Mouse (Mus musculus) cortical plate, adult 2 months (tissue): ENCODE results near the gene Chkb. TPM values are rescaled to one million over a fixed set of nuclear protein-coding genes. Genes with fewer than 3 reads are reported as not detected.
A peak's percentile ranks its signal among the peaks of the same experiment; 100 is the strongest.

Source experiments
- H3K27ac ChIP-seq: fragments of 200-500 bp; 2 replicates; pipeline ENCODE4 v1.5.1; 2012; ENCODE audit warnings: low read length, control low read depth, inconsistent platforms; ENCODE audit not compliant: insufficient read depth
- H3K4me1 ChIP-seq: fragments of 200-500 bp; 2 replicates; pipeline ENCODE4 v1.6.1; 2011; ENCODE audit warnings: low read length; ENCODE audit not compliant: control insufficient read depth, insufficient read depth
- H3K4me3 ChIP-seq: fragments of 200-500 bp; 2 replicates; pipeline ENCODE4 v1.5.1; 2011; ENCODE audit warnings: mild to moderate bottlenecking, low read length, control low read depth; ENCODE audit not compliant: insufficient read depth
- CTCF ChIP-seq: fragments of 200-500 bp; IDR thresholded peaks from 2 replicates; pipeline ENCODE4 v1.5.1; 2011; ENCODE audit warnings: mild to moderate bottlenecking, control low read depth, low read length; ENCODE audit not compliant: insufficient read depth; ENCODE audit errors: extremely low read depth
- POLR2A ChIP-seq: fragments of 200-500 bp; IDR thresholded peaks from 2 replicates; pipeline ENCODE4 v1.6.1; 2011; ENCODE audit warnings: mild to moderate bottlenecking, low read length, control low read depth; ENCODE audit not compliant: insufficient read depth; ENCODE audit errors: extremely low read depth
- polyA plus RNA-seq: library from polyadenylated mRNA; depleted of rRNA; stranded (reverse); fragments of >200 nt; gene quantifications from 2 replicates; pipeline ENCODE4 v1.2.3, GENCODE M21; 2012

Chkb gene
- polyA plus RNA-seq, 1 experiment = 60.0 TPM

DNA sequence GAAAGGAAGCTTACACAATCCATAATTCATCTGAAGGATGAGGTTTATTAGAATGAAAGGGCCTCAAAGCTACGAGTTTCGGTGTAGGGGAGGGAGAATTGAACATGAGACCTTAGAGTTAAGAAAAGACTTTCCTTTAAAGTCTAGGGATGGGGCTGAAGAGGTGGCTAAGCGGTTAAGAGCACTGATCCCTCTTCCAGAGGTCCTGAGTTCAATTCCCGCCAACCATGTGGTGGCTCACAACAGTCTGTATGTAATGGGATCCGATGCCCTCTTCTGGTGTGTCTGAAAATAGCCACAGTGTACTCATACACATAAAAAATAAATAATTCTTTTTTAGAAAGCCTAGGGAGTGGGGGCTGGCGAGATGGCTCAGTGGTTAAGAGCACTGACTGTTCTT, 633 bp upstream of the Chkb start:
- peak overlapping the region; percentile 84 for H3K4me3 ChIP-seq
- H3K27ac ChIP-seq = no peak overlapping the region
- no peak for TF ChIP-seq CTCF
- TF ChIP-seq POLR2A = no peak
- no peaks in the 10 kb centered on the region; the same call in 1 of the 2 replicates for H3K4me1 ChIP-seq

DNA sequence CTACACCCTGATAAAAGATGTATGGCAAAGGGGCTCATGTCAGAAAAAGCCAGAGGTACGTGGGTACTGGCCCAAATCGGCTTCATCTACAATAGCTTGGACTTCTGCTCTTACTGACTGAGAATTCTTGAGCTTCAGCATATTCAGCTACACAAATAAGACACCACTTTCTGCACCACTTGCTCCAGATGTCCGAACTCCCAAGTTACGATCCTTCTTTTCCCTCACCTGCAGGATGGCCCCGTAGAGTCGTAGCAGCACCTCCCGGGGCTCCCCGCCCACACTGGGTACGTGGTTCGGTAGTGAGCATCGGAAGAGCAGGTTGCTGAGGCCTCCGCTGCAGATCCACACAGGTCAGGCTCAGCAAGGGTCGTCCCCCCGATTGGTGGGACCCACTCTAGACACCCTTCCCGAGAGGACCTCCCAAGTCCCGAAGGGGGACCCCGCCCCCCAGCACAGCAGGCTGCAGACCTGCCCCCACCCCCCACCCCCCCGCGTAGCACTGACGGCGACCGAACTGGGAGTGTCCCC, 822 bp downstream of the Chkb start:
- Histone ChIP-seq H3K4me1 (no peaks in the 10 kb centered on the region; the same call in 1 of the 2 replicates), H3K4me3 (peak overlapping the region; percentile 84), H3K27ac (no peak overlapping the region)
- TF ChIP-seq CTCF = no peak
- no peak for TF ChIP-seq POLR2A

DNA sequence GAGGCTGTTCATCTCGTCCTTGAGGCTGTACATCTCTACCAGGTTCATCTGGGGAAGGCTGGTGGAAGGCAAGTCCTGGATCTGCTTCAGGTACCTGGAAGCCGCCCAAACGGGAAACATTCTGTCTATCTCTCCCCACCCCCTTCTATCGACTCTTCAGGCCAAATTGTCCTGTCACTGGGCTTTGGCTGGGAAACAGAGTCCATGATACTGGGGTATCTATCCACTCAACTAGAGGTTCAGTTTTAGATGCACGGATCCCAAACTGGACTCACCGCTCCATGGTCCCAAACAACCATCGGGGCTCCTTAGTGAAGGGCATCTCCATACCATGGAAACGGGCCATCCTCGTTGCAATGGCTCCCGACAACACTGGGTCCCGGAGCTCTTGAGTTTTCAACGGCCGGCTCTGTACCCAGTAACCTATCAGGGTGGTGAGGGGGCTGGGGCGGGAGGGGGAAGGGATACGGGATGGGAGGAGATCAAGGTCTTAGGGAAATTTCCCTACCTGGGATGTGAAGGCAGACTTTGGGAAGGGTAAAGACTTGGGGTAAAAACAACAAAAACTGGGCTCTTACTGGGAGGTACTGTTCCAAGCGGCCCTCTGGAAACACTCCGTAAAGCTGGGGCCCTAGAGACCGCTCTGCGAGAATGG, 1.4 kb downstream of the Chkb start:
- H3K27ac ChIP-seq = no peak overlapping the region
- H3K4me3 ChIP-seq = peak overlapping the region; percentile 84
- H3K4me1 ChIP-seq = no peaks in the 10 kb centered on the region; the same call in 1 of the 2 replicates
- TF ChIP-seq CTCF (no peak), POLR2A (no peak)

DNA sequence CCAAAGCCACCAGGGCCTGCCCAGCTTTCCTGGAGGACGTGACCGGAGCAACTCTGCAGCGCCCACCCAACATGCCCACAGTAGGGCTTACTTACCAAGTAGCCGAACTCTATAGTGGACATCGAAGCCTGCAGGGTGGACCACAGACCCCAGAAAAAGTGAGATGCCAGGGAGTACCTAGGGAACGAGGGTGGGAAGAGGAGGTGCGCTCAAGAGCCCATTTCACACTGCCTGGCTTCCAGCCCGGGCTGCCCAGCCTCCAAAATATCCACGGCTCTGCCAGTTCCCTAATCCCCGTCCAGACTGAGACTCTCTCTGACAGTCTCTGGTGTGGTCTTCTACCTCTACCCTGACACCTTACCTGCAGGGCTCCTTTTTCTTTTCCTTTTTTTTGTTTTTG, 3.0 kb downstream of the Chkb start:
- H3K4me1 ChIP-seq = no peaks in the 10 kb centered on the region; the same call in 1 of the 2 replicates
- no peak overlapping the region for H3K27ac ChIP-seq
- no peak overlapping the region for H3K4me3 ChIP-seq
- TF ChIP-seq POLR2A (no peak), CTCF (no peak)

DNA sequence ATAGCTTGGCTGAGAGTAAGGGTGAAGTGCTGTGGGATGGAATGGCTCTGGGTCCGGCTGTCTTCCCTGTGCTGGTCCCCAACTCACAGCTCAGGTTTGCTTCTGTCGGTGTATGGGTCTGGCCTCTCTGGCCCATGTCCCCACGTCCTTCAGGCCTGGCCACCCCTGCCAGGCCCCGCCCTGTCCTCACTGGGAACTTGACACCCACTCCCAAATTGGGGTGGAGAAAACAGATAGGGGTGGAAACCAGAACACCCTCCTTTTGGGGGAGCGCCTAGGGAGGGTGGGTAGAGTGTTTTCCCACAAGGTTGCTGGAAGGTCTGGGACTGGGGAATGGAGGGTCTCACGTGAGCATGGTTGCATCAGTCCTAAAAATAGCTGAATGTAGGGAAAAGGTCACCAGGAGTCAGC, 4.0 kb downstream of the Chkb start, which contains the start of gene Cpt1b:
TSS of gene Cpt1b (minus strand) at position 153 of the 411 bp plus-strand sequence.
- H3K27ac ChIP-seq = no peak within 1 kb of the TSS
- no peak within 1 kb of the TSS for H3K4me3 ChIP-seq
- TF ChIP-seq POLR2A = no peak
- no peak for TF ChIP-seq CTCF
- H3K4me1 ChIP-seq = no peaks in the 10 kb centered on the region; the same call in 1 of the 2 replicates

DNA sequence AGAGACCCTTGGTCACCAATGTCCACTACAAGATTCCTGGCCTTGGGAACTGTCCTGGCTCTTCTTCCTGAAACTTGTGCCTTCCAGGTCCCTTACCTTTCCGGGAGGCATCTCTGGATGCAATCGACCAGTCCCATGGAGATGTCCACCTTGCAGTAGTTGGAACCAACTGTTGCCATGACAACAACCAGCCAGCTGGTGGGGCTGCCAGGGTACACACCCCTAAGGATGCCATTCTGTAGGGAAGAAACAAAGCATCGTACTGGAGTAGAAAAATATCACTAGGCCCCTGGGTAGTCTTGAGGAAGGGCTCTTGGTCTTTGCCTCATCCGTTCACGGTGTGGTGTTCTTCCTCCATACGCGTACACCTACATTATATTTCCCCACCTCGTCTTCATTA, 5.1 kb downstream of the Chkb start:
- H3K4me1 ChIP-seq = no peaks in the 10 kb centered on the region; the same call in 1 of the 2 replicates
- H3K27ac ChIP-seq = no peak overlapping the region
- H3K4me3 ChIP-seq = no peak overlapping the region
- TF ChIP-seq POLR2A (no peak), CTCF (no peak)

DNA sequence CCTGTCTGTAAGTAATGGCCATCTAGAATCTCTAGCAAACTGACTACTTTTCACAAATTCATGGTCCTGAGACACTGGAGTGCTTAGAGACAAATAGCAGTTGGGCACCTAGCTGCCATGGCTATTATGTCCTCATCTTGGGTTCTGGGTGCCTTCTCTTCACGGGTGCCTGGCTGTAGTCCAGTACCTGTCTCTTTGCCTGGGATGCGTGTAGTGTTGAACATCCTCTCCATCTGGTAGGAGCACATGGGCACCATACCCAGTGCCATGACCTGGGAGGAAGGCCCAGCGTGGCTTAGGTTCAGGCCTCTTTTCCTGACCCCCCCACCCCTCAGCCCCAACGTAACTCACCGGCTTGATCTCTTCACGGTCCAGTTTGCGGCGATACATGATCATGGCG, 7.8 kb downstream of the Chkb start:
- TF ChIP-seq POLR2A = no peak
- no peak for TF ChIP-seq CTCF
- H3K4me3 ChIP-seq = no peak overlapping the region
- H3K27ac ChIP-seq = no peak overlapping the region
- no peaks in the 10 kb centered on the region for H3K4me1 ChIP-seq

DNA sequence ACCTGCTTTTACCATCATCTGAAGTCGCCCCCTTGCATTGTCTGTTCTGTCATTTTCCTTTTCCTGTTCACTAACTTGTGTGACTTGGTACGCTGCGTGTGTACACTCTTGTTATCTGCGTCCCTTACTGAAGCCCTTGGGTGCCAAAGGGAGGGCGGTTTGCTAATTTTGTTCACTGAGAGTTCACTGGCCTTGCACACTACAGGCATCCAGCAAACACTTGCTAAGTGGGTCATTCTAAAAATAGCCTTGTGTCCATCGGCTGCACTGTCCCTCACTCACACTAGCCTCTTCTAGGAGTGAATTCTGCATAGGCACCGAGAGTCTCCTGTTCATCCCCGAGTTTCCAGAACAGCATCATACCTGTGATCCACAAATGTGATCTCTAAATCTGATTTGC, 14.4 kb downstream of the Chkb start:
- Histone ChIP-seq H3K4me3 (no peak overlapping the region), H3K4me1 (no peaks in the 10 kb centered on the region), H3K27ac (no peak overlapping the region)
- TF ChIP-seq CTCF (no peak), POLR2A (no peak)

DNA sequence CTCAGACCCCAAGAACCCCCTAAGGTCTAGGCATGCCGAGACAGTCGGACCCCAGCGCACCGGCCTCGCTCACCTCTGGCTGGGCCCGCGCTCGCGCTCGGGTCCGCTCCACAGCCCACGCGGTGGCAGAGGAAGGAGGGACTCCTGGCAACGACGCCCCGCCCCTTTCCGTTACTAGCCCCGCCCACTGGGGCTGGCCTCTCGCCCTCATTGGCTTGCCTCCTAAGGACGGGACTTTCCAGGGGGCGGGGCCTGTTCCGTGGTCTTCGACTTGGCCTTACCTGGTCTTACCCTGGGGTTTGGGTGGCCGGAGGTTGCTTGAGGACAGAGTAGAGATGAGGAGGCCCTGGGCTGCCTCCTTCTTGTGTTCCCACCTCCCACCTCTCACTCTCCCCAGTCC, 19.6 kb downstream of the Chkb start, which contains the start of gene Syce3:
TSS of gene Syce3 (minus strand) at position 386 of the 400 bp plus-strand sequence.
- TF ChIP-seq CTCF = no peak
- TF ChIP-seq POLR2A = no peak
- no peak within 1 kb of the TSS for H3K4me3 ChIP-seq
- no peaks in the 10 kb centered on the region for H3K4me1 ChIP-seq
- no peak within 1 kb of the TSS for H3K27ac ChIP-seq

DNA sequence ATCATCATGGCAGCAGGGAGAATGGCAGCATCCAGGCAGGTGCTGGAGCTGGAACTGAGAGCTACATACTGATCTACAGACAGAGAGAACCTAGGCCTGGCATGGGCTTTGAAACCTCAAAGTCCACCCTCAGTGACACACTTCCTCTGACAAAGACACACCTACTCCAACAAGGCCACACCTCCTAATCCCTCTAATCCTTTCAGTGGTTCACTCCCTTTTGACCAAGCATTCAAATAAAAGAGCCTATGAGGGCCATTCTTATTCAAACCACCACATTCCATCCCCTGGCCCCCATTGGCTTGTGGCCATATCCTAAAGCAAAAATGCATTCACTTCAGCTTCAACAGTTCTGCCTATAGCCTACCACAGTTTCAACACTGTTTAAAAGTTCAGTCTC, 23.0 kb downstream of the Chkb start:
- H3K4me3 ChIP-seq = no peak overlapping the region
- no peaks in the 10 kb centered on the region for H3K4me1 ChIP-seq
- no peak overlapping the region for H3K27ac ChIP-seq
- no peak for TF ChIP-seq CTCF
- no peak for TF ChIP-seq POLR2A
